Mouse (Mus musculus) CD4-positive, CD25-positive, alpha-beta regulatory T cell, adult 2 months (primary cell): ENCODE results near the gene Cdh4.

Source experiments
- DNase-seq: peaks from one replicate; pipeline ENCODE4 v3.0.0-alpha.2; 2012; ENCODE audit warnings: low read depth, low spot score

Cdh4 gene

GRCm38 (mm10) chr2:179679866-179680265 is 237.6 kb downstream of the Cdh4 start:
- DNase-seq: no peak

GRCm38 (mm10) chr2:179681386-179681785 is 239.2 kb downstream of the Cdh4 start:
- peak; percentile 25 for DNase-seq

- DNase-seq: no peak
Observed at GRCm38 (mm10) chr2:179687243-179687681, 245.0 kb downstream of the Cdh4 start.

GRCm38 (mm10) chr2:179688976-179689375 is 246.7 kb downstream of the Cdh4 start:
- no peak for DNase-seq

- DNase-seq: no peak
Observed at GRCm38 (mm10) chr2:179689761-179690160, 247.5 kb downstream of the Cdh4 start.

GRCm38 (mm10) chr2:179690571-179690970 is 248.3 kb downstream of the Cdh4 start:
- no peak for DNase-seq

- no peak for DNase-seq
Observed at GRCm38 (mm10) chr2:179694936-179695335, 252.7 kb downstream of the Cdh4 start.

- DNase-seq: no peak
Observed at GRCm38 (mm10) chr2:179697601-179698000, 255.4 kb downstream of the Cdh4 start.

- DNase-seq: no peak
Observed at GRCm38 (mm10) chr2:179698196-179698985, 256.2 kb downstream of the Cdh4 start.

GRCm38 (mm10) chr2:179705043-179705442 is 262.8 kb downstream of the Cdh4 start:
- no peak for DNase-seq

- no peak for DNase-seq
Observed at GRCm38 (mm10) chr2:179705461-179705860, 263.2 kb downstream of the Cdh4 start.

GRCm38 (mm10) chr2:179706616-179707015 is 264.4 kb downstream of the Cdh4 start:
- no peak for DNase-seq

- DNase-seq: no peak
Observed at GRCm38 (mm10) chr2:179709111-179709510, 266.9 kb downstream of the Cdh4 start.

- DNase-seq: no peak
Observed at GRCm38 (mm10) chr2:179712690-179713089, 270.5 kb downstream of the Cdh4 start.

- DNase-seq: no peak
Observed at GRCm38 (mm10) chr2:179713326-179713725, 271.1 kb downstream of the Cdh4 start.

GRCm38 (mm10) chr2:179714145-179714544 is 271.9 kb downstream of the Cdh4 start:
- no peak for DNase-seq

- DNase-seq: no peak
Observed at GRCm38 (mm10) chr2:179715375-179715774, 273.1 kb downstream of the Cdh4 start.

GRCm38 (mm10) chr2:179720366-179720765 is 278.1 kb downstream of the Cdh4 start:
- no peak for DNase-seq

GRCm38 (mm10) chr2:179721534-179722516 is 279.6 kb downstream of the Cdh4 start:
- DNase-seq: no peak

- no peak for DNase-seq
Observed at GRCm38 (mm10) chr2:179722776-179723386, 280.6 kb downstream of the Cdh4 start.

GRCm38 (mm10) chr2:179723401-179723800 is 281.2 kb downstream of the Cdh4 start:
- no peak for DNase-seq

GRCm38 (mm10) chr2:179729002-179729401 is 286.8 kb downstream of the Cdh4 start:
- peak; percentile 8 for DNase-seq
